Mouse (Mus musculus) cerebellum, adult 9-11 months (tissue): ENCODE measurements around the gene Vamp1.
A peak's percentile ranks its signal among the peaks of the same experiment; 100 is the strongest.

Source experiments
- DNase-seq: peaks from one replicate; pipeline ENCODE4 v3.0.0; 2022

Vamp1 gene

DNA sequence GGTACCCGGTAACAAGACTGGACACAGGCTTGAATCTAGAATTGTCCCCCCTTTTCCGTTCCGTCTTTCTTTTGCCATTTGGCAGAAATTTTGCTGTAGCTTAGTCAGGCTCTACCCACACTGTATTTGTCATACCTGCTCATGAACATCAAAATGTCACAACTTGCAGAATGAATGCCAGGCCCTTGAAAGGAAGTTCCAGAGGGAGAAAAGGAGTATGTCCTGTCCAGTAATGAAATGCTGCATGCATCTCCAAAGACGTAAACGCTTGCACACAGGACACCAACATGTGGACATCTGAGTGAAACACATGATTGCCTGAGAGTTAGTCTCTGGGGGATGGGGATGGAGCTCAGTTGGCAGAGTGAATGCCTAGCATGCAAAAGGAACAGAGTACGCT, 1.6 kb upstream of the Vamp1 start:
- no peak for DNase-seq

- DNase-seq = peak; percentile 60
Measured at GRCm38 (mm10) chr6:125216898-125217297, 1.5 kb downstream of the Vamp1 start.

DNA sequence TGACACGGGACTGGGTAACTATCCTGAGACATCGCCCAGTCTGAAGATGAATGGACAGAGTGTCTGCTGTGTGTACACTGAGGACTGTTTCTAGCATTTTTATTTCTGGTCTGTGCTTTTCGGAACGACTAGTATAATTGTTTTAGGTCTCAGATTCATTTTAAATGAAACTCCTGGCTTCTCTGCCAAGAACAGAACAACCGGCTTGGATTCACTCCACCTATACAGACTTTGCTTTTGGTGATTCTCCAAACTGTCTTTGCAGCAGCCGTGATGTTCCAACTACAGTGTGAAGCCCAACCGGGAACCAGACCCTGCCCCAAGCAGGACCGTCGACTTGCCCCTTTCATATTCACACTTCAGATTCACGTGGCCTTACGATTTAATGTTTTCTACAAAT, 2.5 kb downstream of the Vamp1 start:
- peak; percentile 42 for DNase-seq

DNA sequence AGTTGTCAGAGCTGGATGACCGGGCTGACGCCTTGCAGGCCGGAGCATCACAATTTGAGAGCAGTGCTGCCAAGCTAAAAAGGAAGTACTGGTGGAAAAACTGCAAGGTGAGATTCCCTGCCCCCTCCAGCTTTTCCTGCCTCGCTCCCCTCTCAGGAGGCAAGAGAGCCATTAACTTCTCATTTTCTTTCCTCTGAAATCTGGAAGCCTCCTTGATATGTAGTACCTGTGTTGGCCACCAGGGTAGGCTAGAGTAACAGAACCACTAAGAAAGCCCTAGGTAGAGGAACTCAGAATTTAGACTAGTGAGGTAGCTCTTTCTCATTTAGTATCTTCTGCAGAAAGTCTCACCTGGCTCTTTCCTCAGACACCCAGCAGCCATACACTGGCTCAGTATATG, 3.6 kb downstream of the Vamp1 start:
- peak; percentile 67 for DNase-seq

- DNase-seq = no peak
Measured at GRCm38 (mm10) chr6:125221115-125221745, 5.9 kb downstream of the Vamp1 start.

DNA sequence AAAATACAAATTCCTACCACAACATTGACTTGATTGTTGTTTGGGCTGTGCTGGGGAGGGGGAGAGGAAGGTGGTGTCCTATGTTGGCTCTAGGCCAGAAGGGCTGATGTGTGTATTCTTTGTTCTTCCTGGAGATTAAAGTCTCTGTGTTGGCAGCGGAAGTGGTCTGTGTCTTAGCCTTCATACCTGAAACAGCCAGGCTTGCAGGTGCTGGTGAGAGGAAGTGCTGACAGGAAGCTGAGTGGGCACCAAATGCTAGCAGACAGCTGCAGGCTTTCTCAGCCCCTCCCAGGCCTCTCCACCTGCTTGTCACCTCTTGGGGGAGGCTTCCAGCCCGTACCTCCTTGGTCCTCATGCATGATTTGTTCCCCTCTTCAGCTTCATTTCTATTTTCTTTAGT, 6.8 kb downstream of the Vamp1 start:
- no peak for DNase-seq

DNA sequence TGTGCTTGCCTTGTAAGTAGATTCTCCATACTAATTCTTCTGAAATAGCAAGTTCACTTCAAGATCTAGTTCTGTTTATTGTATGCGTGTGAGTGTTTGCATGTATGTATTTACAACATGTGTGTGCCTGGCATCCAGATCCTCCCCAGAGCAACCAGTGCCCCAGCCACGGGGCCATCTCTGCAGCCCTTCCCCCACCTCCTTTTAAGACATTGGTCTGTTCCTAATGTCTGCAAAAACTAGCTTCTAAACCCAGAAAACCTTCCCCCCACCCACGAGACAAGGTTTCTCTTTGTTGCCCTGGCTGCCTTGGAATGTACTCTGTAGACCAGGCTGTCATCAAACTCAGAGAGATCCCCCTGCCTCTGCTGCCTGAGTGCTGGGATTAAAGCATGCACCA, 7.2 kb downstream of the Vamp1 start:
- DNase-seq = no peak

- DNase-seq = no peak
Measured at GRCm38 (mm10) chr6:125225518-125226115, 10.3 kb downstream of the Vamp1 start.

GRCm38 (mm10) chr6:125230571-125230970, 15.2 kb downstream of the Vamp1 start:
- no peak for DNase-seq

GRCm38 (mm10) chr6:125231117-125232044, 16.0 kb downstream of the Vamp1 start, which contains the start of gene Tapbpl:
Tapbpl (minus strand) TSS chr6:125231860.
- DNase-seq = peak; percentile 79

DNA sequence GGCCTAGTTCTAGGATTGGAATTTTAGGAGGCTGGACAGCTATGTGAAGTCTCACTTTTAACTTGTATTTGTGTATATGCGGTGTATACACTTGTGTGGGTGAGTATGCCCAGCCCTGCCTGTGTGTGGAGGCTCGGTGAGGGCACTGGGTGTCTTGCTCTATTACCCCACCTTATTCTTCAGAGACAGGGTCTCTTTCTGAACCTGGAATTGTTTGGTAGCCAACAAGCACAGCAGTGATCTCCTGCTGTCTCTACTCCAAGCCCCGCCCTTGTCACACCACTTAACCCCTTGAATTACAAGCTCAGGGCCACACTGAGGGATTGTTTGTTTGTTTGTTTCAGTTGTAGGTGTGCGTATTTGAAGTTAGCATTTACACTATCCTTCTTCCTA, 16.7 kb downstream of the Vamp1 start:
- no peak for DNase-seq

- no peak for DNase-seq
Measured at GRCm38 (mm10) chr6:125232516-125232915, 17.2 kb downstream of the Vamp1 start.

GRCm38 (mm10) chr6:125233816-125234519, 18.6 kb downstream of the Vamp1 start:
- DNase-seq = no peak

DNA sequence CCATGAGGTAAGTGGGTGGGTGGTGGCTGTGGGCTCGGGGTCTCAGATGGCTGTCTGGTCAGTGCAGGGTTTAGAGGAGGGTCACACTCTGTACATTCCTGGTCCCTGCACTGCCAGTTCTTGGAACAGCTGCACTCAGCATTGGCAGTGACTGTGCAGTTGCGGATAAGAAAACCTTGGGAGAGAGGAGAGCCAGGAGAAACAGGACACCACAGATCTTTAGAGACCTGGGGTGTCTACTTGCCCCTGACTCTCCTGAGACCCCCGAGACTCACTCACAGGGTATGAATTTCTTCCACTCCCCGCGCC, 19.1 kb downstream of the Vamp1 start:
- no peak for DNase-seq

DNA sequence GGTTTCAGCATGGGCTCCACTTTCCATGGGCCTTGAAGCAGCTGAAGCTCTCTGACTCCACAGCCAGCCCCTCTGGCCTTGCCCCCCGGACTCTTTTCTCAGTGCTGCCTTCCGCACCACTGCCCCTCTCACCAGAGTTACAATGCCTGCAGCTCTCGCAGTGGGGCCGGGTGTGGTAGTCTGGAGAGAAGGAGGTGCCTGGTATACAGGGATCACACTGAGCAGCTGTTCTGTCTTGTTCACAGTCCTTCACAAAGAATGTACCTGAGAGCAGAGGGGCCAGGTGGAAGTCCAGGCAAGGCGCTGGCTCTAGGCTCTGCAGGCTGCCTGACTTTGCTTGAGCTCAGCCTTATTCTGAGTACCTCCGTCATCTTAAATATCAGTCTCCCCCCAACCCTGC, 21.0 kb downstream of the Vamp1 start:
- DNase-seq = no peak

GRCm38 (mm10) chr6:125236782-125237181, 21.4 kb downstream of the Vamp1 start, which contains the start of gene Cd27:
Cd27 (minus strand) TSS chr6:125237010.
- no peak for DNase-seq

- DNase-seq = no peak
Measured at GRCm38 (mm10) chr6:125237421-125237820, 22.1 kb downstream of the Vamp1 start.

DNA sequence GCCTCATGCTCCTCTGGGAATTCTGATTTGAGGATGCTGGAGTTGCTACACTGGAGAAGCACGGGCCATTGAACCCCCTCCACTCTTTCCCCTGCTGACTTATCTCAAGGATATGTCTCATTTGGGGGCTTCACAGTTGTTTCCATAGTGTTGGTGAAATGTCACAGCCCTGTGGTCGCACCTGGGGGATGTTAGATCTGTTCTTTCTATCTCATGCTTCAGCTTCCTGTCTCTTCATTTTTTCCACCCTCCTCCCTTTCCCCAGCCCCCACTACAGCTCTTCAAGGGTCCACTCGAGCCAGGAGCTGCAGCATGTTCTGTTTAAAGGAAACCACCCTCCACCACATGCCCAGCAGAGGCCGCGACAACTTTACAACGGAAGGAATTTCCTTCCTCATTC, 23.0 kb downstream of the Vamp1 start:
- no peak for DNase-seq

GRCm38 (mm10) chr6:125239547-125239946, 24.2 kb downstream of the Vamp1 start:
- DNase-seq = no peak

DNA sequence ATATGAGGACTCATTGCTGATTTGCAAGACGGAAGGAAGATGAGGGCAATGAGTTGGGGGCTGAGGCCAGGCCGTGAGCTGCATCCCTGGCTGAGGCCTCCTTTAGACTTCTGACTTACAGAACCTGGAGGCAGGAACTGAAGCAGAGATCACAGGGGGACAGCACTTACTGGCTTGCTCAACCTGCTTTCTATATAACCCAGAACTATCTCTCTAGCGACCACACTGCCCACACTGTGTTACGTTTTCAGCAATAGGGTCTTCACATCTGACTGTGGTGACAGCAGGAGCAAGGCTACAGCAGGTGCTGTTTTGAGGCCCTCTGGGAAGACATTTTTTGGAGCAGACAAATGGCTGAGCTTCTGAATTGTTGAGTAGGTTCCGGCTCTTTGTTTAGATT, 25.3 kb downstream of the Vamp1 start:
- DNase-seq = no peak

DNA sequence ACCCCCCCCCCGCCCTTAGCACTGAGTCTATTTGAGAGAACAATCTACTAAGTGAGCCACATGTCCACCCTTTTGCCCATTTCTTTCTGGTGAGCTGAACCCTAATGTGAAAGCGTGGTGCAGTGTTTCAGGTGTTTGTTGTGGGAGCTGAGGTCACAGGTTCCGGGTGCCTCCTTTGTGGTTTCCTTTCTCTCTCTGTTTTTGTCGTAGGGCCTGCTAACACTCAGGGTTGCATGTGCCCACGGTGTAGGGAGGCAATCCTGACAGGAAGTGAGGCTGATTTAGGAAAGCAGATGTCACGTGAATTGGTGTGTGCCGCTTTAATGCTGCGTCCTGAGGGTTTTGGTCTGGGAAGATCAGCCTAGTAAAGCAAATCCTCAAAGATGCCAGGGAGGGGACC, 26.2 kb downstream of the Vamp1 start:
- no peak for DNase-seq

DNA sequence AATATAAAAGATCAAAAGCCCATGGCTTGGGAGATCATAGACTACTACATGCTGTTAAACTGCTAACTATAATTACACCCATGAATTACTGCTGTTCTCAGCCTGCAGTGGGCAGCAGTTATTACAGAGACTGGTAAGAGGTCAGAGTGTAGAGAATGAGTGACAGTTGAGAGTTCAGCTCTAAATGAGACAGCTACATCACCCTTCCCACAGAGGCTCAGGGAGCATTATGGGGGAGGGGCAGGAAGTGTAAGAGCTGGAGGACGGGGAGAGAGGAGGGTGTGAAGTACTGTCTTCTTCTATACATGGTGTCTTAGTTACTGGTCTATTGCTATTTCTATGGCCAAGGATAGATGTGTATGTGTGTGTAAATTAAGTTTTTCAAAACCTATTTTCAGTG, 29.2 kb downstream of the Vamp1 start:
- DNase-seq = no peak

GRCm38 (mm10) chr6:125252285-125252684, 36.9 kb downstream of the Vamp1 start:
- no peak for DNase-seq
